Mouse (Mus musculus): ENCODE data around the gene Zfp39. TPM values are rescaled to one million over a fixed set of nuclear protein-coding genes. Genes with fewer than 3 reads are reported as not detected.
"Not testable (repeated sequence)": the region's sequence is repeated elsewhere in the genome, so short reads cannot be mapped to it uniquely, and the experiment has no call there.

Gene Zfp39
- polyA plus RNA-seq, 1 experiment: 5.4 TPM

GRCm38 (mm10) chr11:58849731-58850130 lies 54.3 kb downstream of the Zfp39 start:
- WGBS: 52% methylated on average over 2 of the region's 2 CpGs
- Histone ChIP-seq H3K4me1 (ENCODE audit: control insufficient read depth, insufficient read depth, low read length) (peaks cover 2% of the 10 kb centered on the region; the same call in 1 of the 2 replicates), H3K27ac (ENCODE audit: insufficient read depth, low read length) (no peak overlapping the region), H3K27me3 (ENCODE audit: control insufficient read depth, insufficient read depth, low read length) (no peaks in the 10 kb centered on the region), H3K4me3 (replicated peaks; ENCODE audit: insufficient read depth, low read depth, low read length) (no peak overlapping the region)
- TF ChIP-seq POLR2A (IDR thresholded peaks at IDR 0.05; ENCODE audit: borderline replicate concordance, insufficient read depth, low read length) (no peak), CTCF (IDR thresholded peaks at IDR 0.05; ENCODE audit: borderline replicate concordance, insufficient read depth, low read depth, low read length) (no peak)
- DNase-seq: no peak

GRCm38 (mm10) chr11:58847636-58848035 lies 56.4 kb downstream of the Zfp39 start:
- Histone ChIP-seq H3K4me3 (replicated peaks; ENCODE audit: insufficient read depth, low read depth, low read length) (peak overlapping the region; percentile 94), H3K4me1 (ENCODE audit: control insufficient read depth, insufficient read depth, low read length) (peaks cover 2% of the 10 kb centered on the region; the same call in 1 of the 2 replicates), H3K27ac (ENCODE audit: insufficient read depth, low read length) (no peak overlapping the region), H3K27me3 (ENCODE audit: control insufficient read depth, insufficient read depth, low read length) (no peaks in the 10 kb centered on the region)
- TF ChIP-seq POLR2A (IDR thresholded peaks at IDR 0.05; ENCODE audit: borderline replicate concordance, insufficient read depth, low read length): no peak
- TF ChIP-seq CTCF (IDR thresholded peaks at IDR 0.05; ENCODE audit: borderline replicate concordance, insufficient read depth, low read depth, low read length): no peak
- WGBS: 38% methylated on average over 9 of the region's 9 CpGs
- peak in 1 of 2 experiments; percentile 15 for DNase-seq

GRCm38 (mm10) chr11:58846919-58847461 lies 57.0 kb downstream of the Zfp39 start, which contains the start of gene Gm12258:
Gm12258 (plus strand) TSS chr11:58847158.
- under 1% methylated on average over 24 of the region's 24 CpGs for WGBS
- Histone ChIP-seq H3K4me1 (ENCODE audit: control insufficient read depth, insufficient read depth, low read length) (peaks cover 2% of the 10 kb centered on the region; the same call in 1 of the 2 replicates), H3K27ac (ENCODE audit: insufficient read depth, low read length) (peak within 1 kb of the TSS; percentile 17; the same call in 1 of the 2 replicates), H3K27me3 (ENCODE audit: control insufficient read depth, insufficient read depth, low read length) (no peaks in the 10 kb centered on the region), H3K4me3 (replicated peaks; ENCODE audit: insufficient read depth, low read depth, low read length) (peak within 1 kb of the TSS; percentile 94)
- TF ChIP-seq POLR2A (IDR thresholded peaks at IDR 0.05; ENCODE audit: borderline replicate concordance, insufficient read depth, low read length): peak; percentile 75
- no peak for TF ChIP-seq CTCF (IDR thresholded peaks at IDR 0.05; ENCODE audit: borderline replicate concordance, insufficient read depth, low read depth, low read length)
- DNase-seq: peak; percentile 87 to 98

GRCm38 (mm10) chr11:58838951-58839350 lies 65.1 kb downstream of the Zfp39 start, which contains the start of gene Olfr311:
Olfr311 (plus strand) TSS chr11:58839251.
- not testable (repeated sequence) for H3K4me3 ChIP-seq (replicated peaks; ENCODE audit: insufficient read depth, low read depth, low read length); H3K27ac ChIP-seq (ENCODE audit: insufficient read depth, low read length); DNase-seq; H3K4me1 ChIP-seq (ENCODE audit: control insufficient read depth, insufficient read depth, low read length); H3K27me3 ChIP-seq (ENCODE audit: control insufficient read depth, insufficient read depth, low read length)

Other genes with a start within 250 kb of the Zfp39 start
- gene Olfr322, start 245.4 kb downstream of the Zfp39 start, polyA plus RNA-seq (2012; rRNA removed): not detected in 2 replicates
- gene Olfr320, start 223.1 kb downstream of the Zfp39 start, polyA plus RNA-seq (2012; rRNA removed): not detected in 2 replicates
- not detected in 2 replicates for gene Olfr319, start 205.1 kb downstream of the Zfp39 start, polyA plus RNA-seq (2012; rRNA removed)
- not detected in 2 replicates for gene Olfr318, start 180.2 kb downstream of the Zfp39 start, polyA plus RNA-seq (2012; rRNA removed)
- gene Olfr317, start 165.0 kb downstream of the Zfp39 start, polyA plus RNA-seq (2012; rRNA removed): 0.03 TPM in 1 of 2 replicates, not detected in the other
- not detected in 2 replicates for gene Olfr316, start 151.5 kb downstream of the Zfp39 start, polyA plus RNA-seq (2012; rRNA removed)
- gene Olfr315, start 131.0 kb downstream of the Zfp39 start, polyA plus RNA-seq (2012; rRNA removed): not detected in 2 replicates
- not detected in 2 replicates for gene Olfr314, start 121.3 kb downstream of the Zfp39 start, polyA plus RNA-seq (2012; rRNA removed)
- 1.5 and 1.6 TPM in 2 replicates for gene Fam183b, start 102.3 kb downstream of the Zfp39 start, polyA plus RNA-seq (2012; rRNA removed)
- gene Olfr313, start 89.2 kb downstream of the Zfp39 start, polyA plus RNA-seq (2012; rRNA removed): not detected in 2 replicates
- gene Olfr312, start 75.0 kb downstream of the Zfp39 start, polyA plus RNA-seq (2012; rRNA removed): not detected in 2 replicates
- not detected in 2 replicates for gene Olfr311, start 65.0 kb downstream of the Zfp39 start, polyA plus RNA-seq (2012; rRNA removed)
- gene Gm12258, start 57.1 kb downstream of the Zfp39 start, polyA plus RNA-seq (2012; rRNA removed): 22.5 and 24.5 TPM in 2 replicates
- gene 2810021J22Rik, start 37.0 kb downstream of the Zfp39 start, polyA plus RNA-seq (2012; rRNA removed): 6.7 and 8.0 TPM in 2 replicates
- gene Btnl10, start 13.7 kb upstream of the Zfp39 start, polyA plus RNA-seq (2012; rRNA removed): not detected in 2 replicates
- gene Rnf187, start 34.7 kb upstream of the Zfp39 start, polyA plus RNA-seq (2012; rRNA removed): 578 and 589 TPM in 2 replicates
- 154 and 186 TPM in 2 replicates for gene Hist3h2ba, start 44.7 kb upstream of the Zfp39 start, polyA plus RNA-seq (2012; rRNA removed)
- 41.3 and 43.2 TPM in 2 replicates for gene Hist3h2a, start 50.5 kb upstream of the Zfp39 start, polyA plus RNA-seq (2012; rRNA removed)
- 3.5 and 4.8 TPM in 2 replicates for gene Trim17, start 50.5 kb upstream of the Zfp39 start, polyA plus RNA-seq (2012; rRNA removed)
- gene Trim11, start 73.9 kb upstream of the Zfp39 start, polyA plus RNA-seq (2012; rRNA removed): 25.3 and 27.5 TPM in 2 replicates
- 0.43 and 0.52 TPM in 2 replicates for gene Obscn, start 232.2 kb upstream of the Zfp39 start, polyA plus RNA-seq (2012; rRNA removed)